Mouse (Mus musculus) CH12.LX (cell line): Measurements from ENCODE around the gene Gm43302. TPM values are rescaled to one million over a fixed set of nuclear protein-coding genes. Genes with fewer than 3 reads are reported as not detected.
"Not testable (repeated sequence)": the region's sequence is repeated elsewhere in the genome, so short reads cannot be mapped to it uniquely, and the experiment has no call there.

Source experiments
- DNase-seq: peaks from one replicate; pipeline ENCODE4 v3.0.0-alpha.2; 2013; ENCODE audit errors: extremely low read depth
- H3K27ac ChIP-seq: 2 replicates; pipeline ENCODE4 v1.5.1; 2012; ENCODE audit warnings: low read depth, mild to moderate bottlenecking, control low read depth, moderate library complexity; ENCODE audit not compliant: insufficient read depth
- H3K27me3 ChIP-seq: replicated peaks from 2 replicates; pipeline ENCODE3; 2012; ENCODE audit warnings: inconsistent platforms
- H3K36me3 ChIP-seq, 2 experiments: replicated peaks in 1 of 2; 2 replicates each; pipeline versions ENCODE3 to v1.6.1; 2012; ENCODE audit warnings: inconsistent platforms in 1 of 2, low read length in 1 of 2, mild to moderate bottlenecking in 1 of 2, mixed read lengths in 1 of 2, moderate library complexity in 1 of 2; ENCODE audit not compliant: control insufficient read depth in 1 of 2, insufficient read depth in 1 of 2
- H3K4me1 ChIP-seq, 2 experiments: 2 replicates each; pipeline ENCODE4 v1.6.1; 2012; ENCODE audit warnings: inconsistent platforms in 1 of 2, moderate library complexity in 1 of 2; ENCODE audit not compliant: insufficient read depth in 2 of 2, control insufficient read depth in 1 of 2
- H3K4me2 ChIP-seq: 2 replicates; pipeline ENCODE4 v1.6.1; 2012; ENCODE audit warnings: low read depth, mild to moderate bottlenecking, control low read depth; ENCODE audit not compliant: poor library complexity, insufficient read depth, severe bottlenecking
- H3K4me3 ChIP-seq, 3 experiments: fragments of 150-350 bp in 1 of 3; sonication (generic) in 1 of 3; replicated peaks in 1 of 3; 2 replicates each; pipeline versions ENCODE3 to v1.5.1; 2011 to 2012; ENCODE audit warnings: low read depth in 2 of 3, low read length in 2 of 3, mild to moderate bottlenecking in 2 of 3, moderate library complexity in 2 of 3, control low read depth in 1 of 3, improper control_type of control experiment in 1 of 3, inconsistent platforms in 1 of 3, mixed read lengths in 1 of 3; ENCODE audit not compliant: poor library complexity in 1 of 3
- H3K79me2 ChIP-seq: replicated peaks from 2 replicates; pipeline ENCODE4 v1.6.1; 2012; ENCODE audit warnings: mild to moderate bottlenecking, moderate library complexity; ENCODE audit not compliant: control insufficient read depth, poor library complexity, insufficient read depth, severe bottlenecking; ENCODE audit errors: extremely low read depth
- H3K9ac ChIP-seq: 2 replicates; pipeline ENCODE4 v1.6.1; 2012; ENCODE audit warnings: low read depth, mild to moderate bottlenecking, control low read depth, moderate library complexity; ENCODE audit not compliant: insufficient read depth
- H3K9me3 ChIP-seq: replicated peaks from 2 replicates; pipeline ENCODE3; 2012; ENCODE audit warnings: low read length, inconsistent platforms, mixed read lengths
- BHLHE40 ChIP-seq: IDR thresholded peaks from 2 replicates; pipeline ENCODE4 v1.6.1; 2011; ENCODE audit warnings: mild to moderate bottlenecking, low read depth, low read length, improper control_type of control experiment
- CHD1 ChIP-seq: IDR thresholded peaks from 2 replicates; pipeline ENCODE4 v1.6.1; 2012; ENCODE audit warnings: low read depth, low read length, improper control_type of control experiment, inconsistent platforms
- E2F4 ChIP-seq: IDR thresholded peaks from 2 replicates; pipeline ENCODE4 v1.6.1; 2011; ENCODE audit warnings: low read depth, low read length, improper control_type of control experiment; ENCODE audit not compliant: insufficient replicate concordance
- ELF1 ChIP-seq: IDR thresholded peaks from 2 replicates; pipeline ENCODE4 v1.6.1; 2014; ENCODE audit warnings: low read depth, mild to moderate bottlenecking, inconsistent platforms, low read length, improper control_type of control experiment
- EP300 ChIP-seq: IDR thresholded peaks from 2 replicates; pipeline ENCODE4 v1.6.1; 2011; ENCODE audit warnings: low read length, improper control_type of control experiment
- ETS1 ChIP-seq: conservative IDR thresholded peaks from 2 replicates; pipeline ENCODE4 v1.6.1; 2012; ENCODE audit warnings: low read depth, mild to moderate bottlenecking, inconsistent platforms, low read length, improper control_type of control experiment, moderate library complexity
- HCFC1 ChIP-seq: IDR thresholded peaks from 2 replicates; pipeline ENCODE4 v1.6.1; 2012; ENCODE audit warnings: low read depth, mild to moderate bottlenecking, inconsistent platforms, low read length, improper control_type of control experiment
- JUN ChIP-seq: IDR thresholded peaks from 2 replicates; pipeline ENCODE4 v1.6.1; 2011; ENCODE audit warnings: low read depth, mild to moderate bottlenecking, low read length, improper control_type of control experiment, moderate library complexity; ENCODE audit not compliant: insufficient read depth
- JUND ChIP-seq: conservative IDR thresholded peaks from 2 replicates; pipeline ENCODE4 v1.6.1; 2011; ENCODE audit warnings: low read depth, low read length, improper control_type of control experiment
- KAT2A ChIP-seq: IDR thresholded peaks from 2 replicates; pipeline ENCODE4 v1.6.1; 2012; ENCODE audit warnings: low read length, improper control_type of control experiment, inconsistent platforms; ENCODE audit not compliant: insufficient replicate concordance
- MAFK ChIP-seq: IDR thresholded peaks from 2 replicates; pipeline ENCODE4 v1.6.1; 2011; ENCODE audit warnings: low read length, improper control_type of control experiment; ENCODE audit not compliant: insufficient replicate concordance
- MAZ ChIP-seq: IDR thresholded peaks from 2 replicates; pipeline ENCODE4 v1.6.1; 2012; ENCODE audit warnings: low read depth, mild to moderate bottlenecking, inconsistent platforms, low read length, improper control_type of control experiment, moderate library complexity
- MEF2A ChIP-seq: IDR thresholded peaks from 2 replicates; pipeline ENCODE4 v1.6.1; 2014; ENCODE audit warnings: low read depth, mild to moderate bottlenecking, inconsistent platforms, low read length, improper control_type of control experiment, borderline replicate concordance
- MYC ChIP-seq: IDR thresholded peaks from 2 replicates; pipeline ENCODE4 v1.6.1; 2011; ENCODE audit warnings: low read depth, mild to moderate bottlenecking, improper control_type of control experiment, low read length
- NRF1 ChIP-seq: IDR thresholded peaks from 2 replicates; pipeline ENCODE4 v1.6.1; 2014; ENCODE audit warnings: low read depth, mild to moderate bottlenecking, inconsistent platforms, low read length, improper control_type of control experiment, moderate library complexity
- TCF12 ChIP-seq: IDR thresholded peaks from 2 replicates; pipeline ENCODE4 v1.6.1; 2014; ENCODE audit warnings: low read depth, mild to moderate bottlenecking, inconsistent platforms, low read length, improper control_type of control experiment
- USF2 ChIP-seq: conservative IDR thresholded peaks from 2 replicates; pipeline ENCODE4 v1.6.1; 2011; ENCODE audit warnings: low read depth, low read length, improper control_type of control experiment
- dilution Hi-C: fragments of 300-500 bp; cut with MboI; formaldehyde crosslinking; loops from 2 replicates; pipeline ENCODE4 v1.14.3; 2020; ENCODE audit warnings: low sequenced_read_pairs; ENCODE audit not compliant: extremely low pct_unique_long_range_greater_than_20kb, extremely low pct_ligation_motif_present
- in situ Hi-C: fragments of 300-500 bp; cut with MboI; formaldehyde crosslinking; loops from 3 replicates; pipeline ENCODE4 v1.14.3; 2019; ENCODE audit warnings: low sequenced_read_pairs, low pct_ligation_motif_present, low pct_unique_long_range_greater_than_20kb, mixed read lengths
- polyA plus RNA-seq: library from polyadenylated mRNA; unstranded; fragments of >175 nt; gene quantifications from 2 replicates; pipeline ENCODE4 v1.2.1, GENCODE M21; 2012; ENCODE audit warnings: low read depth; ENCODE audit not compliant: insufficient read length
- total RNA-seq, 2 experiments: library from RNA; depleted of rRNA; stranded (reverse); fragments of 300-350 nt in 1 of 2; fragments of >200 nt in 1 of 2; gene quantifications; 2 replicates each; pipeline ENCODE4 v1.2.3; 2012 to 2014

Gm43302 gene
- total and polyA plus RNA-seq, 3 experiments = 0.21 to 0.93 (median 0.44) TPM

DNA sequence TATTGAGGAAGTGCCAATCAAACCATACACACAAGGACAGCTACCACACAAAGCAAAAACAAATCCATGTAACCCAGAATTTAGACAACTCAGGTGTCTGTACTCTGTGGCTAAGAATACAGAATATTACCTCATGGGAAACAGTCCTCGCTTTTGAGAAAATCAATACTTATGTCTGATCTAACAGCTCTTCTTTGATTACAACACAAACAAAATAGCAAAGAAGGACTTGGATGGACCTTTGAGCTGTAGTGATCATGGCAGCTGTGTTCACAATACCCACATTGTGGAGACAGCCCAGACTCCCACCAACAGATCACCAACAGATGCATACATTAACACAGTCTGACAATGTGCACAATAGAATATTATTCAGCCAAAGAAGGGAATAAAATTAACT is 1.0 kb downstream of the Gm43302 start:
- no peak for DNase-seq
- Histone ChIP-seq H3K9me3 (no peaks in the 10 kb centered on the region), H3K4me2 (no peak overlapping the region), H3K4me3 (no peak overlapping the region), H3K79me2 (no peaks in the 10 kb centered on the region), H3K9ac (no peak overlapping the region), H3K36me3 (no peaks in the 10 kb centered on the region), H3K27me3 (no peaks in the 10 kb centered on the region), H3K27ac (no peak overlapping the region), H3K4me1 (peaks cover 0 to 7% of the 10 kb centered on the region in 2 experiments; a peak in 3 of 4 replicates)
- TF ChIP-seq TCF12 (no peak), NRF1 (no peak), ETS1 (no peak), JUN (no peak), USF2 (no peak), MAFK (no peak), KAT2A (no peak), MYC (no peak), EP300 (no peak), ELF1 (no peak), JUND (no peak), HCFC1 (no peak), E2F4 (no peak), MAZ (no peak), CHD1 (no peak), BHLHE40 (no peak), MEF2A (no peak)
- dilution Hi-C loops (no loop called here), in situ Hi-C loops (no loop called here)

DNA sequence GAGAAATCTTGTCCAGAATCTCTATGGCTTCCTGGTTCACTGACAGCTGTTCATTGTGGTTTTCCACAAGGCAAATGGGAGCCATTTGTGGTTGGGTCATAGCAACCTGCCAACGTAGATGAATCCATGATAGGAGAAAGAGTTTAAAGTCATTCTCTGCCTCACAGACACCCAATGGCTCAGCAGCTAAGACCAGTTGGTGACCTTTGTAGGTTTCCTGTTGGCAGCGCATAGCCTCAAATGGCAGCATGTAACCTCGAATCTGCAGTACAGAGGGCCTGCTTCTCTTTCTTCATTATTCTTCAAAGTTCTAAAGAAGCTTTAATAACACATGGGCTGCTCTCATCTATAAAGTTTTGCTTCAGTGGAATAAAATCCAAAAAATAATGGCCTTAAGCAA is 2.6 kb downstream of the Gm43302 start:
- H3K4me1 ChIP-seq, H3K4me3 ChIP-seq, H3K36me3 ChIP-seq, H3K9me3 ChIP-seq, dilution Hi-C loops, DNase-seq, H3K9ac ChIP-seq, H3K27ac ChIP-seq, H3K27me3 ChIP-seq, in situ Hi-C loops, H3K4me2 ChIP-seq, H3K79me2 ChIP-seq: not testable (repeated sequence)

DNA sequence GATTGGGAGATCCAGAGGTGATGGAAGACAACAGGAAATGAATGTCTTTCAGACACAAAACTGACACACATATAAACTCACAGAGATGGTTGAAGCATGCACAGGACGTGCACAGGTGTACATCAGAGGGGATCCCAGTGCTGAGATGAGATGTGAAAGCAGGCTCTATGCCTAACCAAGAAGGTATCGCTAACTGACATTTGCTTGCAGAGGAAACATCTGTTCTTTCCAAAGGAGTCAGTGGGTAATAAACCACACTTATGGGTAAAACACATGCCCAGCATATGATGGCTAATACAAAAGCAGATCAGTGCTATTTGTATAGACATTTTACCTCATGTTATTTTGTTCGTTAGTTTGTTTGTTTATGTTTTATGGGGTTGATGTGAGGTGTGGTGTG is 32.8 kb downstream of the Gm43302 start:
- H3K9ac ChIP-seq, H3K79me2 ChIP-seq, H3K27ac ChIP-seq, dilution Hi-C loops, H3K4me1 ChIP-seq, H3K36me3 ChIP-seq, DNase-seq, H3K27me3 ChIP-seq, in situ Hi-C loops, H3K4me2 ChIP-seq, H3K9me3 ChIP-seq, H3K4me3 ChIP-seq: not testable (repeated sequence)
